Mouse (Mus musculus) limb, embryonic 12.5 days (tissue): ENCODE measurements around the gene Hdac11. TPM values are rescaled to one million over a fixed set of nuclear protein-coding genes. Genes with fewer than 3 reads are reported as not detected.

Source experiments
- ATAC-seq: fragments of 200-750 bp; cut with Nextera tagmentation; 2 replicates; pipeline ENCODE4 v1.8.0; 2017; ENCODE audit warnings: low read depth, moderate TSS enrichment; ENCODE audit not compliant: insufficient number of reproducible peaks, insufficient read depth, low FRiP score, low TSS enrichment
- H3K27ac ChIP-seq: fragments of 300-500 bp; sonication (generic); 2 replicates; pipeline ENCODE4 v1.5.1; 2016; ENCODE audit warnings: mild to moderate bottlenecking, moderate library complexity
- H3K27me3 ChIP-seq: fragments of 300-500 bp; sonication (generic); 2 replicates; pipeline ENCODE4 v1.6.1; 2016; ENCODE audit warnings: mild to moderate bottlenecking, moderate library complexity
- H3K36me3 ChIP-seq: fragments of 300-500 bp; sonication (generic); 2 replicates; pipeline ENCODE4 v1.6.1; 2016; ENCODE audit warnings: mild to moderate bottlenecking, moderate library complexity
- H3K4me1 ChIP-seq: fragments of 300-500 bp; sonication (generic); replicated peaks from 2 replicates; pipeline ENCODE4 v1.6.1; 2016
- H3K4me2 ChIP-seq: fragments of 300-500 bp; sonication (generic); 2 replicates; pipeline ENCODE4 v1.6.1; 2016; ENCODE audit warnings: mild to moderate bottlenecking, moderate library complexity
- H3K4me3 ChIP-seq: fragments of 300-500 bp; sonication (generic); replicated peaks from 2 replicates; pipeline ENCODE4 v1.5.1; 2016; ENCODE audit warnings: mild to moderate bottlenecking
- H3K9ac ChIP-seq: fragments of 300-500 bp; sonication (generic); replicated peaks from 2 replicates; pipeline ENCODE4 v1.6.1; 2016; ENCODE audit warnings: mild to moderate bottlenecking, moderate library complexity
- H3K9me3 ChIP-seq: fragments of 300-500 bp; sonication (generic); 2 replicates; pipeline ENCODE4 v1.6.1; 2016; ENCODE audit warnings: mild to moderate bottlenecking, moderate library complexity
- WGBS: fragments of 180-500 bp; shearing (Covaris S2); methylation state at CpG from one replicate; pipeline ENCODE4 v1.1.7; 2016; 5-methylcytosine and 5-hydroxymethylcytosine counted together
- polyA plus RNA-seq: library from polyadenylated mRNA; unstranded; fragments of >200 nt; fragmentation: Nextera tagmentation; extraction: Ambion mirVana; gene quantifications from 2 replicates; pipeline ENCODE4 v1.2.1, GENCODE M21; 2016

Gene Hdac11
- polyA plus RNA-seq, 1 experiment from 2014 or later = 16.9 TPM

- H3K27ac ChIP-seq = no peak overlapping the region
- H3K4me1 ChIP-seq = peaks cover 27% of the 10 kb centered on the region
- no peaks in the 10 kb centered on the region for H3K27me3 ChIP-seq
- no peak overlapping the region for H3K4me2 ChIP-seq
- H3K4me3 ChIP-seq = no peak overlapping the region
- H3K36me3 ChIP-seq = peaks cover 5% of the 10 kb centered on the region; the same call in 1 of the 2 replicates
- no peak overlapping the region for H3K9ac ChIP-seq
- H3K9me3 ChIP-seq = no peaks in the 10 kb centered on the region
- ATAC-seq = no peak
Measured at GRCm38 (mm10) chr6:91220062-91220461, 63.6 kb downstream of the Hdac11 start.

GRCm38 (mm10) chr6:91221094-91221493 lies 64.6 kb downstream of the Hdac11 start:
- Histone ChIP-seq H3K4me1 (peaks cover 19% of the 10 kb centered on the region), H3K4me2 (no peak overlapping the region), H3K36me3 (no peaks in the 10 kb centered on the region; the same call in 1 of the 2 replicates), H3K9ac (no peak overlapping the region), H3K9me3 (no peaks in the 10 kb centered on the region), H3K4me3 (no peak overlapping the region), H3K27me3 (no peaks in the 10 kb centered on the region; the same call in 1 of the 2 replicates), H3K27ac (no peak overlapping the region)
- WGBS = 2% methylated on average over 3 of the region's 3 CpGs
- ATAC-seq = no peak

GRCm38 (mm10) chr6:91222694-91223346 lies 66.4 kb downstream of the Hdac11 start:
- Histone ChIP-seq H3K27me3 (no peaks in the 10 kb centered on the region; the same call in 1 of the 2 replicates), H3K9ac (no peak overlapping the region), H3K4me1 (peaks cover 19% of the 10 kb centered on the region), H3K36me3 (peaks cover 6% of the 10 kb centered on the region; the same call in 1 of the 2 replicates), H3K27ac (no peak overlapping the region), H3K9me3 (no peaks in the 10 kb centered on the region), H3K4me3 (no peak overlapping the region), H3K4me2 (no peak overlapping the region)
- 82% methylated on average over 10 of the region's 10 CpGs for WGBS
- no peak for ATAC-seq

Other genes starting within 250 kb of the Hdac11 start
- gene Iqsec1, start 168.0 kb upstream of the Hdac11 start, polyA plus RNA-seq = 8.9 and 9.8 TPM in 2 replicates
- 5.1 and 5.4 TPM in 2 replicates for gene Nup210, start 39.8 kb upstream of the Hdac11 start, polyA plus RNA-seq
- 126 and 129 TPM in 2 replicates for gene Fbln2, start 55.8 kb downstream of the Hdac11 start, polyA plus RNA-seq